Mouse (Mus musculus): ENCODE measurements around the gene Larp6.

Larp6 gene

GRCm38 (mm10) chr9:60757817-60758216 lies 45.0 kb downstream of the Larp6 start:
- DNase-seq (ENCODE audit: extremely low spot score, low read depth, low spot score): no peak

GRCm38 (mm10) chr9:60759436-60760007 lies 46.7 kb downstream of the Larp6 start:
- DNase-seq (ENCODE audit: extremely low spot score, low read depth, low spot score): no peak

- no peak for DNase-seq (ENCODE audit: extremely low spot score, low read depth, low spot score)
Observed at GRCm38 (mm10) chr9:60765181-60765580, 52.4 kb downstream of the Larp6 start.

GRCm38 (mm10) chr9:60768393-60768792 lies 55.6 kb downstream of the Larp6 start:
- DNase-seq (ENCODE audit: extremely low spot score, low read depth, low spot score): no peak

- DNase-seq (ENCODE audit: extremely low spot score, low read depth, low spot score): no peak
Observed at GRCm38 (mm10) chr9:60769711-60770111, 56.9 kb downstream of the Larp6 start.

GRCm38 (mm10) chr9:60773713-60774112 lies 60.9 kb downstream of the Larp6 start:
- DNase-seq (ENCODE audit: extremely low spot score, low read depth, low spot score): no peak

- no peak for DNase-seq (ENCODE audit: extremely low spot score, low read depth, low spot score)
Observed at GRCm38 (mm10) chr9:60776899-60777298, 64.1 kb downstream of the Larp6 start.

GRCm38 (mm10) chr9:60782057-60782789 lies 69.4 kb downstream of the Larp6 start:
- no peak for DNase-seq (ENCODE audit: extremely low spot score, low read depth, low spot score)

GRCm38 (mm10) chr9:60785069-60785468 lies 72.3 kb downstream of the Larp6 start:
- DNase-seq (ENCODE audit: extremely low spot score, low read depth, low spot score): no peak

GRCm38 (mm10) chr9:60787517-60788110 lies 74.8 kb downstream of the Larp6 start:
- DNase-seq (ENCODE audit: extremely low spot score, low read depth, low spot score): no peak

Measured in hindlimb bud, embryonic 11.5 days (tissue).